Mouse (Mus musculus) fat pad, adult 2 months (tissue): Measurements from ENCODE around the gene Fst.

ENCODE experiments used
- DNase-seq: peaks from one replicate; pipeline ENCODE4 v3.0.0-alpha.2; 2011; ENCODE audit warnings: low read depth, low spot score; ENCODE audit errors: extremely low read depth

Gene Fst

GRCm38 (mm10) chr13:114419364-114419763, 39.4 kb downstream of the Fst start:
- no peak for DNase-seq

- no peak for DNase-seq
Measured at GRCm38 (mm10) chr13:114412326-114412725, 46.4 kb downstream of the Fst start.

- DNase-seq, result no peak
Measured at GRCm38 (mm10) chr13:114406866-114407265, 51.9 kb downstream of the Fst start.

GRCm38 (mm10) chr13:114406424-114406823, 52.3 kb downstream of the Fst start:
- DNase-seq, result no peak

- no peak for DNase-seq
Measured at GRCm38 (mm10) chr13:114405100-114405715, 53.5 kb downstream of the Fst start.
